Mouse (Mus musculus) lung, adult 2 months (tissue): ENCODE results near the gene Trim6.

Experiments used
- CTCF ChIP-seq: fragments of 200-500 bp; IDR thresholded peaks from 2 replicates; pipeline ENCODE4 v1.5.1; 2011; ENCODE audit warnings: mild to moderate bottlenecking, low read length, control low read depth; ENCODE audit not compliant: insufficient read depth
- POLR2A ChIP-seq: fragments of 200-500 bp; IDR thresholded peaks from 2 replicates; pipeline ENCODE4 v1.6.1; 2011; ENCODE audit warnings: low read depth, mild to moderate bottlenecking, control low read depth, low read length, borderline replicate concordance; ENCODE audit errors: extremely low read depth

- no peak; the same call in 1 of the 2 replicates for TF ChIP-seq POLR2A
- TF ChIP-seq CTCF, result no peak
Measured at GRCm38 (mm10) chr7:104218701-104219569, at the start of gene Trim6.
